In genomic region chr16:29945891-29946598, GRCm38 (mm10) we compare ENCODE assay signal across 7 mouse cellular contexts.
A peak's percentile ranks its signal among the peaks of the same experiment; 100 is the strongest.
DNase-seq lines count a peak whose midpoint lies in the region; ATAC-seq and TF ChIP-seq lines count a peak whose summit lies in the region.

No protein-coding gene starts in this region.

- H3K27me3 ChIP-seq in intestine, embryonic 14.5 days (replicated peaks; ENCODE audit: control insufficient read depth, insufficient read depth, low read length) = no peaks in the 10 kb centered on the region
- peaks cover 12% of the 10 kb centered on the region for H3K27me3 ChIP-seq in limb, embryonic 12.5 days
- H3K27me3 ChIP-seq in midbrain, embryonic 12.5 days = peaks cover 41% of the 10 kb centered on the region

- no peaks in the 10 kb centered on the region for H3K4me1 ChIP-seq in cortical plate, adult 2 months (ENCODE audit: control insufficient read depth, insufficient read depth, low read length)
- peaks cover 36% of the 10 kb centered on the region for H3K4me1 ChIP-seq in intestine, embryonic 14.5 days (replicated peaks; ENCODE audit: control insufficient read depth, insufficient read depth, low read length)
- H3K4me1 ChIP-seq in limb, embryonic 12.5 days (replicated peaks) = peaks cover 57% of the 10 kb centered on the region
- H3K4me1 ChIP-seq in midbrain, embryonic 12.5 days = peaks cover 18% of the 10 kb centered on the region

- peak; percentile 75 for DNase-seq in adrenal gland, adult 8-10 months
- DNase-seq in gastrocnemius, postnatal 14 days = peak; percentile 84
- peak; percentile 86 for DNase-seq in intestine, embryonic 14.5 days (ENCODE audit: low spot score)
- peak; percentile 9 for DNase-seq in spleen, postnatal 14 days (ENCODE audit: low spot score in 2 of 2)

- no peak overlapping the region for H3K27ac ChIP-seq in cortical plate, adult 2 months (ENCODE audit: insufficient read depth, low read length)
- H3K27ac ChIP-seq in intestine, embryonic 14.5 days (ENCODE audit: low read depth) = peak overlapping the region; percentile 91
- peak overlapping the region; percentile 92 for H3K27ac ChIP-seq in limb, embryonic 12.5 days
- peak overlapping the region; percentile 58 for H3K27ac ChIP-seq in midbrain, embryonic 12.5 days (replicated peaks)

- ATAC-seq in intestine, embryonic 14.5 days (replicated peaks; ENCODE audit: low FRiP score, low TSS enrichment, low read depth) = peak; percentile 94
- ATAC-seq in limb, embryonic 12.5 days (ENCODE audit: insufficient number of reproducible peaks, insufficient read depth, low FRiP score, low TSS enrichment, low read depth) = peak; percentile 70
- peak; percentile 85 for ATAC-seq in midbrain, embryonic 12.5 days (ENCODE audit: low FRiP score, low read depth)

- H3K36me3 ChIP-seq in intestine, embryonic 14.5 days (ENCODE audit: control insufficient read depth, insufficient read depth, low read length) = no peaks in the 10 kb centered on the region
- H3K36me3 ChIP-seq in limb, embryonic 12.5 days = no peaks in the 10 kb centered on the region
- no peaks in the 10 kb centered on the region for H3K36me3 ChIP-seq in midbrain, embryonic 12.5 days

- peak overlapping the region; percentile 9 for H3K4me3 ChIP-seq in cortical plate, adult 2 months (ENCODE audit: insufficient read depth, low read length)
- H3K4me3 ChIP-seq in intestine, embryonic 14.5 days (ENCODE audit: low read depth, low read length) = peak overlapping the region; percentile 26; the same call in 1 of the 2 replicates
- peak overlapping the region; percentile 37 for H3K4me3 ChIP-seq in limb, embryonic 12.5 days (replicated peaks)
- peak overlapping the region; percentile 39 for H3K4me3 ChIP-seq in midbrain, embryonic 12.5 days

- peak overlapping the region; percentile 43 for H3K9ac ChIP-seq in intestine, embryonic 14.5 days (ENCODE audit: low read length)
- peak overlapping the region; percentile 58 for H3K9ac ChIP-seq in limb, embryonic 12.5 days (replicated peaks)
- H3K9ac ChIP-seq in midbrain, embryonic 12.5 days (replicated peaks) = peak overlapping the region; percentile 50

- intact Hi-C loops in gastrocnemius, postnatal 14 days (cut with DNase I; ENCODE audit: low total_unique reads) = loop anchor here (10.0 kb wide), 1 partner anchor 119 kb away; the partner anchor contains the start of gene Hes1

- TF ChIP-seq POLR2A in cortical plate, adult 2 months (IDR thresholded peaks at IDR 0.05; ENCODE audit: extremely low read depth, insufficient read depth, low read length) = no peak

- peak overlapping the region; percentile 57 for H3K4me2 ChIP-seq in intestine, embryonic 14.5 days (ENCODE audit: low read length)
- peak overlapping the region; percentile 79 for H3K4me2 ChIP-seq in limb, embryonic 12.5 days
- peak overlapping the region; percentile 82 for H3K4me2 ChIP-seq in midbrain, embryonic 12.5 days (replicated peaks)

- WGBS in intestine, embryonic 14.5 days = 1% methylated on average over 39 of the region's 39 CpGs
- WGBS in limb, embryonic 12.5 days = 2% methylated on average over 39 of the region's 39 CpGs
- WGBS in midbrain, embryonic 12.5 days = 2% methylated on average over 39 of the region's 39 CpGs

- no peaks in the 10 kb centered on the region for H3K9me3 ChIP-seq in intestine, embryonic 14.5 days (ENCODE audit: control insufficient read depth, low read length)
- H3K9me3 ChIP-seq in limb, embryonic 12.5 days = no peaks in the 10 kb centered on the region
- no peaks in the 10 kb centered on the region for H3K9me3 ChIP-seq in midbrain, embryonic 12.5 days

- TF ChIP-seq CTCF in cortical plate, adult 2 months (IDR thresholded peaks at IDR 0.05; ENCODE audit: extremely low read depth, insufficient read depth, low read length) = no peak

Comparison
In these comparisons a context has a peak if more than half of its experiments do, and no peak if none do; other contexts are left out.
1. DNase-seq: peak in every context shown above with its lines; median percentile 86 in intestine, embryonic 14.5 days; 84 in gastrocnemius, postnatal 14 days; 75 in adrenal gland, adult 8-10 months; 9 in spleen, postnatal 14 days.